Mouse (Mus musculus) left cerebral cortex, postnatal 4 days (tissue): Measurements from ENCODE around the gene Ccno. TPM values are rescaled to one million over a fixed set of nuclear protein-coding genes. Genes with fewer than 3 reads are reported as not detected.
"Not testable (repeated sequence)": the region's sequence is repeated elsewhere in the genome, so short reads cannot be mapped to it uniquely, and the experiment has no call there.

Experiments used
- DNase-seq: peaks from one replicate; pipeline ENCODE4 v3.0.0-alpha.2; 2022
- intact Hi-C: fragments of 180-260 bp; cut with DNase I; formaldehyde crosslinking; loops from one replicate; pipeline ENCODE4 v1.15.1; 2025
- total RNA-seq, 2 experiments: library from RNA; stranded (reverse); gene quantifications; 2 replicates each; pipeline ENCODE4 v1.2.3; 2021

The Ccno gene
- total RNA-seq, 2 experiments from 2014 or later = 0.76 to 1.3 TPM

DNA sequence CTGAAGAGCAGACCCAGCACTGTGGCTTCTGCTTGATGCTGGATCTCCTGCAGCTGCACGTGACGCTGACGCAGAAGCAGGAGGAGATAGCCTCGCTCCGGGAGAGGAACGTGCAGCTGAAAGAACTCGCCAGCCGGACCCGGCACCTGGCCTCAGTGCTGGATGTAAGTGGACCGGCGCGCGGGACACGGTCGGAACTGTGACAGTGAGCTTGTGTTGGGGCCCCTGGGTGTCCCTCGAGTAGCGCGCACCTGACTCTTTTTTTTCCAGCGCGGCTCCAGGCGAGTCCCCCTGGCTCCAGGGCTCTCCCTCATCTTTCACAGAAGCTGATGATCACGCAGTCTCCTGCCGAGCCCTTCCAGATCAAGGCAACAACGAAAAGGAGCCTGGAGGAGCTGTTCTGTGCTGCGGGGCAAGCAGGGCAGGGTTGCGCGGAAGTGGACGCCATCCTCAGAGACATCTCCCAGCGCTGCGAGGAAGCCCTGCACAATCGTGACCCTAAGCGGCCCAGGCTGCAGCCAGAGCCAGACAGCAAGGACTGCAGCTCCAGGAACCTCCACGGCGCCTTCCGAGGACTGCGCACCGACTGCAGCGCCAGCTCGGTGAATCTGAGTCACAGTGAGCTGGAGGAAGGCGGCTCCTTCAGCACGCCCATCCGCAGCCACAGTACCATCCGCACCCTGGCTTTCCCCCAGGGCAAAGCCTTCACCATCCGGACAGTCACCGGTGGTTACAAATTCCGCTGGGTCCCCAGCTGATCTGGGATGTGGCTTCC, 11.0 kb downstream of the Ccno start:
- DNase-seq = peak; percentile 21
- intact Hi-C loops = no loop called here

- DNase-seq = no peak
- intact Hi-C loops = no loop called here
Observed at GRCm38 (mm10) chr13:113000090-113000489, 12.5 kb downstream of the Ccno start.

- intact Hi-C loops = no loop called here
- no peak for DNase-seq
Observed at GRCm38 (mm10) chr13:113000576-113001318, 13.1 kb downstream of the Ccno start.

GRCm38 (mm10) chr13:113012683-113013082, 25.1 kb downstream of the Ccno start:
- intact Hi-C loops = no loop called here
- no peak for DNase-seq

GRCm38 (mm10) chr13:113013174-113013953, 25.8 kb downstream of the Ccno start:
- intact Hi-C loops, DNase-seq: not testable (repeated sequence)

DNA sequence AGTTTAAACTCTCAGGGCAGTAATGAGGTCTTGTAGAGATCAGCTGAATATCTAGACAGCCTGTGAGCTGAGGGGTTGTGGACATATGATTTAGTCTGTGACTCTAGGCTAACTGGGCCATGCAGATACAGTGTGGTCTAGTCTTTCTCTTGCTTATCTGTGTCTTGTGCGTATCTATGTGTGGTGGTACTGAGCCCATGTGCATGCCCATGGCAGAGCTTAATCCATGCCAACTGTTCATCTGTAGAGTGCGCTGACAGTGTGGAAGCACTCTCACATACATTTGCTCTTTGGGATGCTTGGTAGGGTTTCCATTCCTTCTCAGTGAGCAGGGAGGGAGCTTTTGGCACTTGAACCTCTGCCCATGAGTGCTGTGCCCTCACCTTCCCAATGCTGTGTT, 33.9 kb downstream of the Ccno start:
- intact Hi-C loops = no loop called here
- DNase-seq = no peak

- intact Hi-C loops = no loop called here
- DNase-seq = no peak
Observed at GRCm38 (mm10) chr13:113022467-113022866, 34.9 kb downstream of the Ccno start.

- intact Hi-C loops = no loop called here
- DNase-seq = no peak
Observed at GRCm38 (mm10) chr13:113023274-113024143, 35.9 kb downstream of the Ccno start.

DNA sequence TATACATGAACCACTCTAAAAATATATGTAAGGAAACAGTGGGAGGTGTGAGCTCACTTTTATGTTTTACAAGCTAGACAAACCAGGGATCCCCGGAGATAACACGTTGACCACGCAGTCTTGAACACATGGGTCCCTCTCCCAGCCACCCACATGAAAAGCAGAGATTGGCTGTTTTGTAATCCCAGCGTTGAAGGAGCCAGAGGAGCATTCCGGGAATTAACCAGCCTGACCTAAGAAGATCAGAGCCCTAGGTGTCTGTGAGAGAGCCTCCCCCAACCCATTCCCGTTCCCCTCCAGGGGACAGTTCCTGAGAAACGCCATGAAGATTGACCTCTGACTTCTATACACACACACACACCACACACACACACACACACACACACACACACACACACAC, 43.7 kb downstream of the Ccno start:
- intact Hi-C loops = loop anchor here (10.0 kb wide), 1 partner anchor 47 kb away; the partner anchor contains the start of gene Ccno
- no peak for DNase-seq

DNA sequence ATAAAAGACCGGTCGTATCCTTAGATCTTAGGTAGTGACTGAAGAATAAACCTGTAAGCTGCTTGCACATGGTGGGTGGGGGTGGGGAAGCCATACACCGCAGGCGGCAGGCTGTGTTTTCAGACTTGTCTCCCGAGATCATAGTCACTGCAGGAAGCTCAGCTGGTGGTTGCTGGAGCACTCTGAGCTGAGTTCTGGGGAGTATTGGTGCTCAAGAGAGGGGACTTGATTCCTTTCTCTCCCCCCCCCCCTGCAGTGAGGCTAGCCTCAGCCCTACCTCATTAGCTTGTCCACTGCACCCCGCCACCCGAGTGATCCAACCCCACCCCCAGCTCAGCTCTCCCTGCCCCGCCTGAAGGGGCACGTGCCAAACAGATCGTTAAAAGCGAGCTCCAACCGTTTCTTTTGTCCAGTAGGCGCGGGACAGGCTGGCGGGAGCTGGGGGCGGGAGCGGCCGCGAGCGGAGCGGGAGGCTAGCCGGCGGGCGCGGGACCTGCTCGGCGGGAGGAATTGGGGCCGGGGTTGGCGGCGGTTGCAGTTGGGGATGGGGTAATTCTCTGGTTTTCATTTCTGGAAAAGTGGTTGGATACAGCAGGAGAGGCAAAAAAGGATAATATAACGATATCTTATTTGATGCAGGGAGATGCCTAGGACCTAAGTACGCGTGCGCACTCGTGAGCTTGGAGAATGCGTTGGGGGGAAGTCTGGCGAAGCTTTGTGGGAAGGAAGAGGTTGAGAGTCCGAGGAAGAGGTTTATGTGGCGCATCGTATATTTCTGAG, 44.4 kb downstream of the Ccno start:
- intact Hi-C loops = loop anchor here (10.0 kb wide), 1 partner anchor 47 kb away; the partner anchor contains the start of gene Ccno
- DNase-seq = peak; percentile 69

- intact Hi-C loops = loop anchor here (10.0 kb wide), 1 partner anchor 48 kb away; the partner anchor contains the start of gene Ccno
- no peak for DNase-seq
Observed at GRCm38 (mm10) chr13:113032831-113033230, 45.2 kb downstream of the Ccno start.

GRCm38 (mm10) chr13:113034271-113034886, 46.8 kb downstream of the Ccno start:
- intact Hi-C loops = loop anchor here (10.0 kb wide), 1 partner anchor 50 kb away; the partner anchor contains the start of gene Ccno
- peak; percentile 72 for DNase-seq

GRCm38 (mm10) chr13:113034950-113035421, 47.4 kb downstream of the Ccno start, which contains the start of gene Cdc20b:
Gene Cdc20b (plus strand): TSS chr13:113035111.
- DNase-seq = peak; percentile 40
- intact Hi-C loops = loop anchor here (5.0 to 10.0 kb wide), 2 partner anchors 50 to 358 kb away; partner anchors contain the start of gene Ccno

DNA sequence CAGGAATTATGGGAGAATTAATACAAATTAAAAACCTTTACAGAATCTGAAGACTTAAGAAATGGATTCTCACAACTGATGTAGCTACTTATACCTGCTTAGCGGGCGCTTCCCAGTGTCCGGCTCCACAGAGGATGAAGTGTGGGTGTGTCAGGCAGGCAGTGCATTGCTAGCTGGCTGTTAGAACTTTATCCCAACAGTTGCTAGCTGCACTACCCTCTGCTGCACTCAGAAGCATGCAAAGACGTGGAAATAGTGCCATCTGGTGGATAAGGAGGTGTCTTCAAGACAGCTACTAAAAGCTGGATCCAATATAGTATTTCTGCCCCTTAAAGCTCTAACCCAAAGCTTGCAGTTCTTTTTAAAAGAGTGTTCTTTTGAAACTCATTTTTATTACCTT, 48.2 kb downstream of the Ccno start:
- peak; percentile 66 for DNase-seq
- intact Hi-C loops = loop anchor here (5.0 to 10.0 kb wide), 2 partner anchors 51 to 359 kb away; partner anchors contain the start of gene Ccno
